Mouse (Mus musculus) small intestine, adult 2 months (tissue): ENCODE measurements at regions not wholly inside any gene's neighbourhood (a gene's known extent, or its start where the extent isn't known, plus 50 kb on each side); places are given as distances from the start of the nearest gene placed in this dataset.

Source experiments
- CTCF ChIP-seq: fragments of 200-500 bp; IDR thresholded peaks from 2 replicates; pipeline ENCODE4 v1.5.1; 2012; ENCODE audit warnings: low read depth, mild to moderate bottlenecking, control low read depth, inconsistent platforms, low read length, moderate library complexity, mixed read lengths; ENCODE audit not compliant: insufficient replicate concordance, insufficient read length; ENCODE audit errors: extremely low read depth
- POLR2A ChIP-seq: fragments of 200-500 bp; IDR thresholded peaks from 2 replicates; pipeline ENCODE4 v1.6.1; 2012; ENCODE audit warnings: low read depth, mild to moderate bottlenecking, control low read depth, inconsistent platforms, low read length, moderate library complexity

DNA sequence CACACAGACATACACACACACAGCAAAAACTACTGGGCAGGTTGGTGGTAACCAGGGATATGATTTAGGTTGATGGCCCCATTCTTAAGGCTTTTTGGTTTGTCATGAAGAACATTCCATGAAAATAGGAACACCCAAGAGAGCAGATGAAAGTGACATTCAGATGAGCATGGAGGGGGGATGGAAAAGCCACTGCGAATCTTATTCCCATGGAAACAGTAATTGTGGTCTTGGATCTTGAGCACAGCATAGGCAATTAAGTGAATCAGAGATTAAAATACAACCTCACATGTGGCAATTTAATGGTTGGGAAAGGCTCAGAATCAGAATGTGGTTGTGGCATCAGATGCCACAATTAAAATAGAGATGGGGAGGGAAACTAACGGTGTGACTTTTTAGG lies 537.6 kb upstream of the Auts2 start:
- TF ChIP-seq CTCF: no peak
- no peak for TF ChIP-seq POLR2A
